Mouse (Mus musculus): ENCODE measurements around the gene Fetub.

DNA sequence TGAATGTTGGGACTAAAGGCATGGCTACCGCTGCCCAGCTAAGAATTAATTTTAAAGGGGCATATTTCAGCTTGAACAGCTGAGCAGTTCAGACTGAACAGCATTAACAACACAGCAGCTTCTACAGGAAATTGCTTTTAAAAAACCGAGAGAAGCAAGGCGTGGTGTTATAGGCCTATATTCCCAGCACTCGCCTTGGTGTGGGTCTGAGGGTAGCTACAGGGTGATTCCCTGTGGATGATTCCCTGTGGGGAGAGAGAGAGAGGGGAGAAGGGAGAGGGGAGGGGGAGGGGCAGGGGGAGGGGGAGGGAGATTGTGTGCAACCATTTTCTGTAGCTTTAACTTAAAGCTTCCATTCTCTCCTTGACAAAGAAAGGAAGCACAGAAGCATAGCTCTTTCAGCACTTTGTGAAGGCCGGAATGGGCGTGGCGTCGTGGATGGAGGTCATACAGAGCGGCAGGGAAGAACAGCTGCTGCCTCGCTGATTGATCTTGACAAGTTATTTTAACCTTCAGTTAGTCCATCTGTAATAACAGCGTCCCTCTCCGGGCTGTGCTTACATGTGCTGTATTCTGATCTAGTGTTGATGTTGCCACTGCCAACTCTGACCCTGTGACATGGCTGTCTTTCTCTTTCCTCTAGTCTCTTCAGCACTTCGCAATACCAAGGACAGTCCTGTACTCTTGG lies 37.4 kb downstream of the Fetub start:
- TF ChIP-seq POLR2A (IDR thresholded peaks at IDR 0.05; ENCODE audit: borderline replicate concordance, low read depth, low read length), result no peak
- no peak for TF ChIP-seq CTCF (IDR thresholded peaks at IDR 0.05; ENCODE audit: low read depth, low read length)
